Mouse (Mus musculus): ENCODE measurements at regions not wholly inside any gene's neighbourhood (a gene's known extent, or its start where the extent isn't known, plus 50 kb on each side); places are given as distances from the start of the nearest gene placed in this dataset.
A peak's percentile ranks its signal among the peaks of the same experiment; 100 is the strongest.
"Not testable (repeated sequence)": the region's sequence is repeated elsewhere in the genome, so short reads cannot be mapped to it uniquely, and the experiment has no call there.

- no peak for DNase-seq (ENCODE audit: low read depth, low spot score)
Observed at GRCm38 (mm10) chr15:5623021-5623420, 379.0 kb upstream of the Ptger4 start.

GRCm38 (mm10) chr15:5625367-5625766 is 381.4 kb upstream of the Ptger4 start:
- no peak for DNase-seq (ENCODE audit: low read depth, low spot score)

- DNase-seq (ENCODE audit: low read depth, low spot score), result no peak
Observed at GRCm38 (mm10) chr15:5646673-5647072, 402.7 kb upstream of the Ptger4 start.

- no peak for DNase-seq (ENCODE audit: low read depth, low spot score)
Observed at GRCm38 (mm10) chr15:5658796-5659195, 414.8 kb upstream of the Ptger4 start.

GRCm38 (mm10) chr15:5660819-5661218 is 416.8 kb upstream of the Ptger4 start:
- no peak for DNase-seq (ENCODE audit: low read depth, low spot score)

- DNase-seq (ENCODE audit: low read depth, low spot score), result no peak
Observed at GRCm38 (mm10) chr15:5671781-5672180, 427.8 kb upstream of the Ptger4 start.

- DNase-seq (ENCODE audit: low read depth, low spot score), result no peak
Observed at GRCm38 (mm10) chr15:5676704-5677103, 432.7 kb upstream of the Ptger4 start.

- DNase-seq (ENCODE audit: low read depth, low spot score), result no peak
Observed at GRCm38 (mm10) chr15:5693810-5694209, 449.8 kb upstream of the Ptger4 start.

GRCm38 (mm10) chr15:5695015-5695414 is 451.0 kb upstream of the Ptger4 start:
- no peak for DNase-seq (ENCODE audit: low read depth, low spot score)

GRCm38 (mm10) chr15:5708454-5708853 is 464.5 kb upstream of the Ptger4 start:
- DNase-seq (ENCODE audit: low read depth, low spot score), result no peak

- peak; percentile 11 for DNase-seq (ENCODE audit: low read depth, low spot score)
Observed at GRCm38 (mm10) chr15:5740658-5741057, 496.7 kb upstream of the Ptger4 start.

GRCm38 (mm10) chr15:5743893-5744292 is 499.9 kb upstream of the Ptger4 start:
- DNase-seq (ENCODE audit: low read depth, low spot score), result no peak

- DNase-seq (ENCODE audit: low read depth, low spot score), result no peak
Observed at GRCm38 (mm10) chr15:5758690-5759089, 514.7 kb upstream of the Ptger4 start.

GRCm38 (mm10) chr15:5762216-5762615 is 518.2 kb upstream of the Ptger4 start:
- no peak for DNase-seq (ENCODE audit: low read depth, low spot score)

- peak; percentile 7 for DNase-seq (ENCODE audit: low read depth, low spot score)
Observed at GRCm38 (mm10) chr15:5777074-5777473, 522.5 kb upstream of the Dab2 start.

GRCm38 (mm10) chr15:5799917-5800316 is 499.7 kb upstream of the Dab2 start:
- no peak for DNase-seq (ENCODE audit: low read depth, low spot score)

GRCm38 (mm10) chr15:5811154-5811732 is 488.3 kb upstream of the Dab2 start:
- DNase-seq (ENCODE audit: low read depth, low spot score), result no peak

GRCm38 (mm10) chr15:5811958-5812357 is 487.6 kb upstream of the Dab2 start:
- DNase-seq (ENCODE audit: low read depth, low spot score), result no peak

- peak; percentile 0 for DNase-seq (ENCODE audit: low read depth, low spot score)
Observed at GRCm38 (mm10) chr15:5817901-5818576, 481.5 kb upstream of the Dab2 start.

GRCm38 (mm10) chr15:5839963-5840362 is 459.6 kb upstream of the Dab2 start:
- no peak for DNase-seq (ENCODE audit: low read depth, low spot score)

- not testable (repeated sequence) for DNase-seq (ENCODE audit: low read depth, low spot score)
Observed at GRCm38 (mm10) chr15:5841369-5842149, 458.0 kb upstream of the Dab2 start.

GRCm38 (mm10) chr15:5846571-5846970 is 453.0 kb upstream of the Dab2 start:
- no peak for DNase-seq (ENCODE audit: low read depth, low spot score)

Measured in brain, adult 2 months (tissue).